9 mouse cellular contexts compared by ENCODE assay signal in genomic region chr19:42661430-42662164, GRCm38 (mm10). TPM values are rescaled to one million over a fixed set of nuclear protein-coding genes. Genes with fewer than 3 reads are reported as not detected.
DNase-seq lines count a peak whose midpoint lies in the region; ATAC-seq lines count a peak whose summit lies in the region.
"Had no signal": no experiment of that assay in that cellular context is flagged by ENCODE, and none has a peak within 500 bp of the region (broad histone marks: within the 10 kb centered on the region; RNA-seq: fewer than 3 reads in every experiment).

No protein-coding gene starts in this region.

- no peaks in the 10 kb centered on the region for H3K27me3 ChIP-seq in kidney, embryonic 14.5 days (ENCODE audit: control insufficient read depth, insufficient read depth, low read length)

- H3K9me3 ChIP-seq in kidney, embryonic 14.5 days (ENCODE audit: control insufficient read depth, low read length) = no peaks in the 10 kb centered on the region

- H3K79me2 ChIP-seq in macrophage (ENCODE audit: inconsistent target) = no peaks in the 10 kb centered on the region

- 70% methylated on average over 9 of the region's 9 CpGs for WGBS in kidney, embryonic 14.5 days
- 31% methylated on average over 9 of the region's 9 CpGs for WGBS in macrophage (ENCODE audit: missing documents)

- H3K27ac ChIP-seq in kidney, embryonic 14.5 days (ENCODE audit: low read depth, low read length) = no peak overlapping the region
- peak overlapping the region; percentile 61 for H3K27ac ChIP-seq in macrophage

- H3K36me3 ChIP-seq in kidney, embryonic 14.5 days (ENCODE audit: control insufficient read depth, insufficient read depth, low read length) = no peaks in the 10 kb centered on the region
- no peaks in the 10 kb centered on the region for H3K36me3 ChIP-seq in macrophage (ENCODE audit: inconsistent target)

- H3K4me2 ChIP-seq in kidney, embryonic 14.5 days (replicated peaks; ENCODE audit: low read depth, low read length) = no peak overlapping the region

- intact Hi-C loops in heart, postnatal 10 days (cut with DNase I) = loop anchor here (2.0 kb wide), 1 partner anchor 83 kb away; no protein-coding TSS in a partner anchor
- intact Hi-C loops in gastrocnemius, postnatal 14 days (cut with DNase I; ENCODE audit: low total_unique reads) = loop anchor here (5.0 to 10.0 kb wide), 2 partner anchors 113 to 1379 kb away; partner anchors contain the start of gene Hps1
- intact Hi-C loops in left cerebral cortex, postnatal 14 days (cut with DNase I) = loop anchor here (2.0 kb wide), 1 partner anchor 83 kb away; no protein-coding TSS in a partner anchor

- no peak overlapping the region for H3K9ac ChIP-seq in kidney, embryonic 14.5 days (ENCODE audit: low read depth, low read length)

- peak; percentile 32 for DNase-seq in kidney, adult 9 months
- peak; percentile 33 for DNase-seq in ZHBTc4 (ENCODE audit: low read depth, low spot score)
- DNase-seq in heart, postnatal 10 days = peak; percentile 32 to 33
- DNase-seq in layer of hippocampus, postnatal 14 days (ENCODE audit: low spot score in 2 of 2) = no peak
- DNase-seq in gastrocnemius, postnatal 14 days = no peak
- no peak for DNase-seq in left cerebral cortex, postnatal 14 days (ENCODE audit: low spot score in 2 of 2)
- DNase-seq: gastrocnemius, postnatal 25 days had no signal

- ATAC-seq in kidney, embryonic 14.5 days (ENCODE audit: low FRiP score, low TSS enrichment) = no peak

- 0 out of 2 replicates have a peak, but pooled peaks cover 7% of the 10 kb centered on the region for H3K4me1 ChIP-seq in kidney, embryonic 14.5 days (ENCODE audit: control insufficient read depth, insufficient read depth, low read length)

- no peak overlapping the region for H3K4me3 ChIP-seq in kidney, embryonic 14.5 days (ENCODE audit: low read length)
- no peak overlapping the region for H3K4me3 ChIP-seq in macrophage (ENCODE audit: inconsistent target)

RNA-seq across cellular contexts. Expression of gene Loxl4, which starts 49.0 kb away (rescaled TPM):
- 0.93 and 1.9 TPM in 2 replicates for polyA plus RNA-seq in kidney, embryonic 14.5 days (2014; fragmentation: Nextera tagmentation; extraction: Ambion mirVana)
- 1 to 10 TPM; 1.1 to 1.6 TPM for total RNA-seq in heart, postnatal 10 days (2021)
- under 1 TPM in 4 of 26 experiments, not detected in 22; 0.34 to 0.62 (median 0.42) TPM for total RNA-seq in macrophage (2018; cell fraction: chromatin; rRNA removed)
- total RNA-seq in macrophage (2018; cell fraction: cytosol; rRNA removed) = under 1 TPM in 8 of 26 experiments, not detected in 18; 0.04 to 0.14 (median 0.05) TPM
- under 1 TPM in 2 of 26 experiments, not detected in 24; 0.15 to 0.38 TPM for total RNA-seq in macrophage (2018; cell fraction: nucleus; rRNA removed)
- not detected in 3 replicates for polyA plus RNA-seq in macrophage (2018)
- under 1 TPM in 1 of 2 experiments, not detected in 1; 0.32 TPM for total RNA-seq in layer of hippocampus, postnatal 14 days (2021)
- total RNA-seq in gastrocnemius, postnatal 14 days (2021) = 1 to 10 TPM; 2.5 to 3.1 TPM
- total RNA-seq in left cerebral cortex, postnatal 14 days (2021) = under 1 TPM in 1 of 2 experiments, not detected in 1; 0.30 TPM

Comparison
In these comparisons a context has a peak if more than half of its experiments do, and no peak if none do; other contexts are left out.
1. DNase-seq: peak in kidney, adult 9 months (single experiment), ZHBTc4 (single experiment) and heart, postnatal 10 days (2 of 2); none in layer of hippocampus, postnatal 14 days (0 of 2), gastrocnemius, postnatal 14 days (single experiment) and left cerebral cortex, postnatal 14 days (0 of 2).